10 mouse cellular contexts compared by ENCODE assay signal in genomic region chr7:51815473-51816282, GRCm38 (mm10). TPM values are rescaled to one million over a fixed set of nuclear protein-coding genes. Genes with fewer than 3 reads are reported as not detected.
DNase-seq lines count a peak whose midpoint lies in the region; ATAC-seq and TF ChIP-seq lines count a peak whose summit lies in the region.
"Had no signal": no experiment of that assay in that cellular context is flagged by ENCODE, and none has a peak within 500 bp of the region (broad histone marks: within the 10 kb centered on the region; RNA-seq: fewer than 3 reads in every experiment).

No protein-coding gene starts in this region.

- TF ChIP-seq EP300 in CH12.LX (IDR thresholded peaks at IDR 0.05; ENCODE audit: low read length): no peak

- H3K79me2 ChIP-seq in CH12.LX (replicated peaks; ENCODE audit: control insufficient read depth, extremely low read depth, insufficient read depth, poor library complexity, severe bottlenecking): no peaks in the 10 kb centered on the region

- in situ Hi-C loops in CH12.LX (cut with MboI; ENCODE audit: low pct_ligation_motif_present, low pct_unique_long_range_greater_than_20kb, low sequenced_read_pairs): no loop called here

- dilution Hi-C loops in CH12.LX (cut with MboI; ENCODE audit: extremely low pct_ligation_motif_present, extremely low pct_unique_long_range_greater_than_20kb, low sequenced_read_pairs): no loop called here

- no peak for ATAC-seq in intestine, postnatal 0 days
- ATAC-seq in intestine, embryonic 15.5 days: no peak
- ATAC-seq in embryonic facial prominence, embryonic 14.5 days (ENCODE audit: low read depth): peak; percentile 60; the same call in 1 of the 2 replicates
- no peak for ATAC-seq in limb, embryonic 15.5 days (ENCODE audit: insufficient number of reproducible peaks, low FRiP score, low TSS enrichment, low read depth)

- no peaks in the 10 kb centered on the region for H3K4me1 ChIP-seq in intestine, postnatal 0 days (replicated peaks; ENCODE audit: control insufficient read depth, insufficient read depth, low read length)
- H3K4me1 ChIP-seq in intestine, embryonic 15.5 days (replicated peaks): no peaks in the 10 kb centered on the region
- no peaks in the 10 kb centered on the region for H3K4me1 ChIP-seq in CH12.LX (ENCODE audit: control insufficient read depth in 1 of 2, insufficient read depth in 2 of 2)
- no peaks in the 10 kb centered on the region for H3K4me1 ChIP-seq in embryonic facial prominence, embryonic 14.5 days (ENCODE audit: control insufficient read depth, insufficient read depth, low read length)
- H3K4me1 ChIP-seq in limb, embryonic 15.5 days: 0 out of 2 replicates have a peak, but pooled peaks cover 3% of the 10 kb centered on the region

- no peak overlapping the region for H3K27ac ChIP-seq in intestine, postnatal 0 days (ENCODE audit: low read depth, low read length)
- H3K27ac ChIP-seq in intestine, embryonic 15.5 days: no peak overlapping the region
- H3K27ac ChIP-seq in CH12.LX (ENCODE audit: insufficient read depth, low read depth): no peak overlapping the region
- no peak overlapping the region for H3K27ac ChIP-seq in embryonic facial prominence, embryonic 14.5 days (replicated peaks; ENCODE audit: low read depth, low read length)
- H3K27ac ChIP-seq in limb, embryonic 15.5 days: peak overlapping the region; percentile 38; the same call in 1 of the 2 replicates
- H3K27ac ChIP-seq: macrophage had no signal

- peak; percentile 4 for DNase-seq in CH12.LX (ENCODE audit: extremely low read depth)
- peak; percentile 75 for DNase-seq in embryonic facial prominence, embryonic 14.5 days (ENCODE audit: low spot score)
- DNase-seq in yolk sac, embryonic 10.5 days (ENCODE audit: low spot score): no peak
- DNase-seq in lung, postnatal 4 days: no peak
- no peak for DNase-seq in right cerebral cortex, postnatal 14 days
- DNase-seq: adrenal gland, postnatal 10 days had no signal

- no peak for TF ChIP-seq POLR2A in CH12.LX (IDR thresholded peaks at IDR 0.05; ENCODE audit: low read depth, low read length)

- no peak overlapping the region for H3K4me3 ChIP-seq in intestine, postnatal 0 days (ENCODE audit: low read depth, low read length)
- H3K4me3 ChIP-seq in intestine, embryonic 15.5 days (replicated peaks): no peak overlapping the region
- no peak overlapping the region for H3K4me3 ChIP-seq in CH12.LX (replicated peaks in 1 of 3; ENCODE audit: low read depth in 2 of 3, low read length in 2 of 3, poor library complexity in 1 of 3)
- no peak overlapping the region for H3K4me3 ChIP-seq in embryonic facial prominence, embryonic 14.5 days (ENCODE audit: low read depth, low read length)
- H3K4me3 ChIP-seq in limb, embryonic 15.5 days: no peak overlapping the region

- no peak overlapping the region for H3K4me2 ChIP-seq in intestine, postnatal 0 days (replicated peaks; ENCODE audit: low read depth)
- H3K4me2 ChIP-seq in intestine, embryonic 15.5 days (replicated peaks): no peak overlapping the region
- no peak overlapping the region for H3K4me2 ChIP-seq in CH12.LX (ENCODE audit: insufficient read depth, low read depth, poor library complexity, severe bottlenecking)
- H3K4me2 ChIP-seq in embryonic facial prominence, embryonic 14.5 days (ENCODE audit: low read depth, low read length): no peak overlapping the region
- H3K4me2 ChIP-seq in limb, embryonic 15.5 days: no peak overlapping the region

- 43% methylated on average over 4 of the region's 4 CpGs for WGBS in intestine, postnatal 0 days
- 51% methylated on average over 4 of the region's 4 CpGs for WGBS in intestine, embryonic 15.5 days
- WGBS in embryonic facial prominence, embryonic 14.5 days: 46% methylated on average over 4 of the region's 4 CpGs
- WGBS in limb, embryonic 15.5 days: 38% methylated on average over 4 of the region's 4 CpGs

- peak; percentile 56 for TF ChIP-seq CTCF in intestine, postnatal 0 days (IDR thresholded peaks at IDR 0.05; ENCODE audit: low read depth)
- peak in 1 of 2 experiments; percentile 39; a peak in 2 of 4 replicates for TF ChIP-seq CTCF in CH12.LX (conservative IDR thresholded peaks at IDR 0.05 in 1 of 2, IDR thresholded peaks at IDR 0.05 in 1 of 2; ENCODE audit: low read depth in 2 of 2, low read length in 2 of 2)

- no peaks in the 10 kb centered on the region for H3K36me3 ChIP-seq in intestine, postnatal 0 days (ENCODE audit: control insufficient read depth, insufficient read depth)
- no peaks in the 10 kb centered on the region for H3K36me3 ChIP-seq in intestine, embryonic 15.5 days
- H3K36me3 ChIP-seq in CH12.LX (replicated peaks in 1 of 2; ENCODE audit: control insufficient read depth in 1 of 2, insufficient read depth in 1 of 2, low read length in 1 of 2): no peaks in the 10 kb centered on the region
- no peaks in the 10 kb centered on the region for H3K36me3 ChIP-seq in embryonic facial prominence, embryonic 14.5 days (ENCODE audit: control insufficient read depth, insufficient read depth, low read length)
- no peaks in the 10 kb centered on the region for H3K36me3 ChIP-seq in limb, embryonic 15.5 days

- H3K27me3 ChIP-seq in intestine, postnatal 0 days (replicated peaks; ENCODE audit: control insufficient read depth, insufficient read depth, low read length): no peaks in the 10 kb centered on the region
- no peaks in the 10 kb centered on the region for H3K27me3 ChIP-seq in intestine, embryonic 15.5 days (replicated peaks)
- no peaks in the 10 kb centered on the region for H3K27me3 ChIP-seq in CH12.LX (replicated peaks)
- H3K27me3 ChIP-seq in embryonic facial prominence, embryonic 14.5 days (replicated peaks; ENCODE audit: control insufficient read depth, insufficient read depth, low read length): no peaks in the 10 kb centered on the region
- H3K27me3 ChIP-seq in limb, embryonic 15.5 days: no peaks in the 10 kb centered on the region

- H3K9ac ChIP-seq in intestine, postnatal 0 days (ENCODE audit: low read depth, low read length): no peak overlapping the region
- no peak overlapping the region for H3K9ac ChIP-seq in intestine, embryonic 15.5 days
- no peak overlapping the region for H3K9ac ChIP-seq in CH12.LX (ENCODE audit: insufficient read depth, low read depth)
- H3K9ac ChIP-seq in embryonic facial prominence, embryonic 14.5 days (ENCODE audit: low read depth, low read length): no peak overlapping the region
- H3K9ac ChIP-seq in limb, embryonic 15.5 days: no peak overlapping the region

- peak; percentile 39 for TF ChIP-seq RAD21 in CH12.LX (IDR thresholded peaks at IDR 0.05; ENCODE audit: low read depth, low read length)

- H3K9me3 ChIP-seq in intestine, postnatal 0 days (ENCODE audit: control insufficient read depth): no peaks in the 10 kb centered on the region
- H3K9me3 ChIP-seq in intestine, embryonic 15.5 days: no peaks in the 10 kb centered on the region
- peaks cover 3% of the 10 kb centered on the region for H3K9me3 ChIP-seq in CH12.LX (replicated peaks; ENCODE audit: low read length)
- H3K9me3 ChIP-seq in embryonic facial prominence, embryonic 14.5 days (ENCODE audit: control insufficient read depth, low read length): no peaks in the 10 kb centered on the region
- H3K9me3 ChIP-seq in limb, embryonic 15.5 days: no peaks in the 10 kb centered on the region

TF ChIP-seq in CH12.LX, 34 proteins besides CTCF, POLR2A, EP300 and RAD21:
- TF ChIP-seq SMC3 (IDR thresholded peaks at IDR 0.05; ENCODE audit: low read depth, low read length) (peak; percentile 28), NELFE (IDR thresholded peaks at IDR 0.05; ENCODE audit: low read depth, low read length) (no peak)

RNA-seq across cellular contexts. Expression of gene Gas2, which starts 46.1 kb away (rescaled TPM):
- 5.3 and 6.3 TPM in 2 replicates for polyA plus RNA-seq in intestine, postnatal 0 days (2015; fragmentation: Nextera tagmentation; extraction: Ambion mirVana)
- polyA plus RNA-seq in intestine, embryonic 15.5 days (2015; fragmentation: Nextera tagmentation; extraction: Ambion mirVana): 12.0 and 13.8 TPM in 2 replicates
- 1.7 and 3.3 TPM in 2 replicates for total RNA-seq in CH12.LX (2012; rRNA removed)
- total RNA-seq in CH12.LX (2014; rRNA removed): 4.3 and 5.1 TPM in 2 replicates
- polyA plus RNA-seq in CH12.LX (2012; ENCODE audit: insufficient read length, low read depth): 2.7 and 3.2 TPM in 2 replicates
- 53.9 and 66.8 TPM in 2 replicates for polyA plus RNA-seq in embryonic facial prominence, embryonic 14.5 days (2014; fragmentation: Nextera tagmentation; extraction: Ambion mirVana)
- 156 and 208 TPM in 2 replicates for polyA plus RNA-seq in limb, embryonic 15.5 days (2015; fragmentation: Nextera tagmentation; extraction: Ambion mirVana)

RNA-seq across cellular contexts. Expression of gene Fancf, which starts 46.4 kb away (rescaled TPM):
- polyA plus RNA-seq in intestine, postnatal 0 days (2015; fragmentation: Nextera tagmentation; extraction: Ambion mirVana): 5.9 and 6.0 TPM in 2 replicates
- polyA plus RNA-seq in intestine, embryonic 15.5 days (2015; fragmentation: Nextera tagmentation; extraction: Ambion mirVana): 9.9 and 11.2 TPM in 2 replicates
- total RNA-seq in CH12.LX (2012; rRNA removed): 3.4 and 3.7 TPM in 2 replicates
- 3.5 and 6.2 TPM in 2 replicates for total RNA-seq in CH12.LX (2014; rRNA removed)
- polyA plus RNA-seq in CH12.LX (2012; ENCODE audit: insufficient read length, low read depth): 2.4 and 3.8 TPM in 2 replicates
- 12.0 and 12.3 TPM in 2 replicates for polyA plus RNA-seq in embryonic facial prominence, embryonic 14.5 days (2014; fragmentation: Nextera tagmentation; extraction: Ambion mirVana)
- 10.0 and 15.3 TPM in 2 replicates for polyA plus RNA-seq in limb, embryonic 15.5 days (2015; fragmentation: Nextera tagmentation; extraction: Ambion mirVana)

Comparison
In these comparisons a context has a peak if more than half of its experiments do, and no peak if none do; other contexts are left out.
1. DNase-seq: peak in CH12.LX (single experiment) and embryonic facial prominence, embryonic 14.5 days (single experiment); none in yolk sac, embryonic 10.5 days (single experiment), lung, postnatal 4 days (0 of 2) and right cerebral cortex, postnatal 14 days (single experiment).